Mouse (Mus musculus) C2C12 (cell line): ENCODE measurements around the gene 2610001J05Rik.

Source experiments
- CEBPB ChIP-seq: IDR thresholded peaks from one replicate; pipeline ENCODE4 v1.6.1; 2011; ENCODE audit warnings: low read depth, mild to moderate bottlenecking, control low read depth, moderate library complexity
- CTCF ChIP-seq: IDR thresholded peaks from one replicate; pipeline ENCODE4 v1.5.1; 2011; ENCODE audit not compliant: control insufficient read depth, insufficient read depth, insufficient read length
- FOSL1 ChIP-seq: IDR thresholded peaks from one replicate; pipeline ENCODE4 v1.8.0; 2011; ENCODE audit warnings: mild to moderate bottlenecking, low read length; ENCODE audit not compliant: poor library complexity, insufficient read depth, severe bottlenecking
- MAX ChIP-seq: IDR thresholded peaks from one replicate; pipeline ENCODE4 v1.6.1; 2011; ENCODE audit warnings: mild to moderate bottlenecking, control low read depth
- MYOD1 ChIP-seq: IDR thresholded peaks from one replicate; pipeline ENCODE4 v1.6.1; 2011; ENCODE audit warnings: low read depth; ENCODE audit not compliant: control insufficient read depth, insufficient read length
- MYOG ChIP-seq: IDR thresholded peaks from one replicate; pipeline ENCODE4 v1.6.1; 2011; ENCODE audit not compliant: control insufficient read depth, insufficient read length; ENCODE audit errors: extremely low read depth
- USF1 ChIP-seq: IDR thresholded peaks from one replicate; pipeline ENCODE4 v1.6.1; 2011; ENCODE audit warnings: low read depth, mild to moderate bottlenecking, control low read depth, moderate library complexity

GRCm38 (mm10) chr6:13837916-13838676, 33.2 kb downstream of the 2610001J05Rik start:
- TF ChIP-seq USF1 (no peak), CTCF (no peak), MYOG (no peak), CEBPB (no peak), MAX (no peak), FOSL1 (no peak), MYOD1 (no peak)
